Mouse (Mus musculus): ENCODE measurements around the gene Hexb.

The Hexb gene

DNA sequence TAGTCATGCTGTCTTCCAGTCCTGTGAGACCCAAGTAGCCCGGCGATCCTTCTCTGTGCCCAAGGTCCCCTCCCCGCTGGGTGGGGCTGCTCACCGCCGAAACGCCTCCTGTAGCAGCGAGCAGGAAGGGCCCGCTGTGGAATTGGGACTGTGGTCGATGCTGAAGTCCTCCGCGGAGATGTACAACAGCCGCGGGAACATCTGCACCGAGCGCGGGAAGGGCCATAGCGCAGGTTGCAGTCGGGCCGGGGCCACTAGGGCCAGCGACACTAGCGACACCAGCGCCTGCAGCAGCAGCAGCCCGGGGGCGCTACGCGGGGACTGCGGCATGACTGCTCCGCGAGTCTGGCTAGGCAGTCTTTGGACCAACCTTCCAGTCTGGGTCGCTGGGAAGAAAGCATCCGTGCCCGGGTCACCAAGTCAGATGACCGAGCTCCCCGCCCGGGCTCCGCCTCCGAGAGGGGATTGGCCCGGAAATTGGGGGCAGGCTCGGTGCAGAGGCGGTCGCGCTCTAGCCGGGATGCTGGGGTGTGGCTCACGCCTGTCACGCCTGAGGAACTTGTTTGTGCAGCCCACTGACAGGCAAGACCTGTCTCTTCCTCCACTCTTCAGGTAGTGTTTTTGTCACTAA, at the start of gene Hexb:
TSS of gene Hexb (minus strand) at position 426 of the 631 bp plus-strand sequence.
- DNase-seq (ENCODE audit: low read depth, low spot score): peak; percentile 65

DNA sequence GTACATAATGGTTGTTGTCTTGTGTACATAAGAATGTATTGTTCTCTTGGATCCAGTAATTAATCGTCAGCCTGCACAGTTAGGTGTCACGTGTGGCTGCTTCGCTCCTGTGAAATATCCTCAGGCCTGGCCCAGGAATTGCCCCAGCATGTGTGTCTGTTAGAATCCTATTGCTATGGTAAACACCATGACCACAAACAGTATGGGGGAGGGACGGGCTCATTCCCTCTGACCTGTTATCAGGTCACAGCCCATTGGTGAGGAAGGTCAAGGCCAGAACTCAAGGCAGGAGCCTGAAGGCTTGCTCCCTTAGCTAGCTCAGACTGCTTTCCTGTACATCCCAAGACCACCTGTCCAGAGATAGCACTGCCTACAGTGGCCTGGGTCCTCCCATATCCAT, 49.6 kb upstream of the Hexb start:
- DNase-seq (ENCODE audit: low read depth, low spot score): no peak

DNA sequence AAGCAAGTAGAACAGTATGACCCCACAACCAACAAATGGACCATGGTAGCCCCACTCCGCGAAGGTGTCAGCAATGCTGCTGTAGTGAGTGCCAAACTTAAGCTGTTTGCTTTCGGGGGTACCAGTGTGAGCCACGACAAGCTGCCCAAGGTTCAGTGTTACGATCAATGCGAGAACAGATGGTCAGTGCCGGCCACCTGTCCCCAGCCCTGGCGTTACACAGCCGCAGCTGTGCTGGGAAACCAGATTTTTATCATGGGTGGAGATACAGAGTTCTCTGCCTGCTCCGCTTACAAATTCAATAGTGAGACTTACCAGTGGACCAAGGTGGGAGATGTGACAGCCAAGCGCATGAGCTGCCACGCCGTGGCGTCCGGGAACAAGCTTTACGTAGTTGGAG, 48.1 kb upstream of the Hexb start:
- DNase-seq (ENCODE audit: low read depth, low spot score): no peak

DNA sequence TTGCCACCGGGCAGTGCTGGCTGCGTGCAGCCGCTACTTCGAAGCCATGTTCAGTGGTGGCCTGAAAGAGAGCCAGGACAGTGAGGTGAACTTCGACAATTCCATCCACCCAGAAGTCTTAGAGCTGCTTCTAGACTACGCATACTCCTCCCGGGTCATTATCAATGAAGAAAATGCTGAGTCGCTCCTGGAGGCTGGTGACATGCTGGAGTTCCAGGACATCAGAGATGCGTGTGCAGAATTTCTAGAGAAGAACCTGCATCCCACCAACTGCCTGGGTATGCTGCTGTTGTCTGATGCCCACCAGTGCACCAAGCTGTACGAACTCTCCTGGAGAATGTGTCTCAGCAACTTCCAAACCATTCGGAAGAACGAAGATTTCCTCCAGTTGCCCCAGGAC, 47.0 kb upstream of the Hexb start:
- no peak for DNase-seq (ENCODE audit: low read depth, low spot score)

DNA sequence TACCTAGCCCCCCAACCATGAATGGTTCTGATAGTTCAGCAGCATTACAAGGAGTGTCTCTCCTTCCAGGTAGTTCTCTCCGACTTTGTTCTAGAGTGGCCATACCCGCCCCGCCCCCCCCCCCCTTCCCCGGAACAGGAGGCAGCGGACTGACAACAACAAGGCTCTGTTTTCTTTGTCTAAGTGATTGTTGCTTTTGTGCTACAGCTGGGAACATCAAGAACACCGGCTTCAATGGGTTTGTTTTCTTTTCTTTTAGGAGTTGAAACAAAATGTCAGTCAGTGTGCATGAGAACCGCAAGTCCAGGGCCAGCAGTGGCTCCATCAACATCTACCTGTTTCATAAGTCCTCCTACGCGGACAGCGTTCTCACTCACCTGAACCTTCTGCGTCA, 46.6 kb upstream of the Hexb start:
- no peak for DNase-seq (ENCODE audit: low read depth, low spot score)

DNA sequence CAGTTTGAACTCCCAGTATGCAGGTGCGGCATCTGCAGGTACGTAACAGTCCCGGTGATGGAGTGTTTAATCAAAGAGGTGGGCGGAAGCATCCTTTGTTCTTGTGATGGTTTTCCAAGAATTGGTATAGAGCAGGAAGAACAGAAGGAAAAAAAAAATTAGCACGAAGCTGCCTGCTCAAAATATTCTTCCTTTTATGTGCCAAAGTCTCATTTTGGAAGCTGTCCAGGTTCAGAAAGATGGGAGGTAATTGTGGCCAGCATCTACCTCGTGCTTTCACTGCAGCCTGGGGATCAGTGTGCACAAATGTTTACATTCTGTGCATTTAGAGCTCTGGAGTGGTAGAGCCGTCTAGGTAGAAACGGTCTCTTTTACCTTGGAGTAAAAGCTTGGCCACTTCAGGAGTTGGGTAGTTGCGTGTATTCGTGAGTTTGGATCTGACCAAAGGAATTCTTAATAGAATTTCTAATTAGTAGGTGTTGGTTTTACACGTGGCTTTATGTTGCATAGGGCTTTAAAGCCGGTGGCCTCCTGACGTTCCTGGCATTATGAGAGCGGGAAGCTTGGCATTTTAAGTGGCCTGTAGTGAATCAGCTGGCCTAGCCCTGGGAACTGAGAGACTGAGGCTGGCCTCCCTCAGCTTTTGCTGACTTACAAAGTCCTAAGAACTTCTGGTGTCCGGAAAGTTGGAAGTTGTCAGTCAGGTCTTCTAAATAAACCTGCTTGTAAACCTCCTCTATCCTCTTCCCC, 46.0 kb upstream of the Hexb start:
- DNase-seq (ENCODE audit: low read depth, low spot score): no peak

DNA sequence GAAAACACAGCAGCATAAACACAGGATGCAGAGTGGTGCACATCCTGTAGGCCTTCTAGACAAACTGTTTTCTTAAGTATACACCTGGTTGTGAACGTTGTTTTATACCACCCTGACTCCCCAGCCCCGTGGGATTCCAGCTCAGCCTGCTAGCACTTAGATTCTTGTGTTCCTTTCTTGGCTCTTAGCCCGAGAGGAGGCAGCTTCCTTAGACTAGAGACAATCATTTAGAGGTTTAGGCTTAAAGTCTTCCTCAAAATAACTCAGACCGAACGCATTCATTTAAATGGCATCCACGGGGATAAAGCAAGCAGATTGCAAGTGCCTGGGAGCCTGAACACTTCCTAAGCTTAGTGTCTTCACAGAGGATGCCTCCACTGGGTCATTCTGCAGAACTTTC, 44.6 kb upstream of the Hexb start:
- no peak for DNase-seq (ENCODE audit: low read depth, low spot score)

DNA sequence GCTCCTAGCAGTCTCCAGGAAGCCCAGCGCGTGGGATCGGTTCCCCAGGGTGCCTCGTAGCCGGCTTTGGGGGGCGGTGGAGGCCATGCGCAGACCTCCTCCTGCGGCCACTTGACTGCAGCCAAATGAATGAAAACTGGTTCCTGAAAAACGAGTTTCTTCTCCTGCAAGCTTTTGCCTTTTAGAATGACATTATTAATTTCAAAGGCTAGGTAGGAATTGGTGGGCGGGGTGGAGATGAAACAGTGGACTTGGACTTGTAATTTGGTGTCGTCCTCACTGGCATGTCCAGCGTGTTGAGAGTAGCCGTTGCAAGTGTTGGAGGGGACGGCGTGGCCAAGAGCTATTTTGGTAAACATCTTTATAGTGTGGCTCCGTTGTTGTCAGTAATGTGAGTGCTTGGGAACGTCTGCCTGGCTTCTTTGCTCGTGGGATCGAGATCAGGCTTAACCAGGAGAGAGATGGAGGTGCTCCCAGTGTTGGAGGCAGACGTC, 43.7 kb upstream of the Hexb start:
- no peak for DNase-seq (ENCODE audit: low read depth, low spot score)

DNA sequence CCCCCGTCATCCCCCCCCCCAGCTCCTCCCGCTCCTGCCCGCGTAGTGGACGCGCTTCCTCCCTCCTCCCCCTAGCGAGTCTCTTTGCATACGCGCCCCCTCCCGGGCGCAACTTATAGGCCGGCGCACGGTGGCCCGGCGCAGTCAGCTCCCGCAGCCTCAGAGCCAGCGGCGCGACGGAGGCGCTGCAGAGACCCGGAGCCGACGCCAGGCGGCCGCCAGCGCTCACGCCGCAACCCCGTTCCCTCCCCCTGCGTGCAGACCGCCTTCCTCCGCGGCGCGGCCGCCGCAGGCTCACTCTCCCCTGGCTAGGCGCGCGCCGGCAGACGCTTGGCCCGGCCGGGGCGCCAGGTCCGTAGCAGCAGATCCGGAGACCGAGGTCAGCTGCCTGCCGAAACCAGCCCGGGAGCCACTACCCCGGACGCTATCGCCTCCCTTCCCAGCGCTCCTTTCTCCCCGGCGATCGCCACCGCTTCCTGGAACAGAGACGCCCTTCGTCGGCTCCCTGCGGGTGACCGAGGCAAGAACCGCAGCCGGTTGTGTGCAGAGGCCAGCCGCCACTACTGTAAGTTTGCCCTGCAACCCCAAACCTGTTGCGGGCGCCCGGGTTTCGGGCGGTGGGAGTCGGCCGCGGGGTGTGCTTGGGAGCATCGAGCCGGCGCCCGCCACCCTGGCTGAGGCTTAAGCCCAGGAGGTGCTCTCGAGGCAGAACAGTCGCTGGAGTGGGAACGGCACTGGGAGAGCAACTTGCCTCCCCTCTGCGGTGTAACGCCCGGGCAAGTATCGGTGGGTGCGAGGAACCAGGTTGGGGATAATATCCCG, 43.0 kb upstream of the Hexb start, which contains the start of gene Enc1:
TSS of gene Enc1 (plus strand) at position 141 of the 822 bp plus-strand sequence.
- peak; percentile 93 for DNase-seq (ENCODE audit: low read depth, low spot score)

DNA sequence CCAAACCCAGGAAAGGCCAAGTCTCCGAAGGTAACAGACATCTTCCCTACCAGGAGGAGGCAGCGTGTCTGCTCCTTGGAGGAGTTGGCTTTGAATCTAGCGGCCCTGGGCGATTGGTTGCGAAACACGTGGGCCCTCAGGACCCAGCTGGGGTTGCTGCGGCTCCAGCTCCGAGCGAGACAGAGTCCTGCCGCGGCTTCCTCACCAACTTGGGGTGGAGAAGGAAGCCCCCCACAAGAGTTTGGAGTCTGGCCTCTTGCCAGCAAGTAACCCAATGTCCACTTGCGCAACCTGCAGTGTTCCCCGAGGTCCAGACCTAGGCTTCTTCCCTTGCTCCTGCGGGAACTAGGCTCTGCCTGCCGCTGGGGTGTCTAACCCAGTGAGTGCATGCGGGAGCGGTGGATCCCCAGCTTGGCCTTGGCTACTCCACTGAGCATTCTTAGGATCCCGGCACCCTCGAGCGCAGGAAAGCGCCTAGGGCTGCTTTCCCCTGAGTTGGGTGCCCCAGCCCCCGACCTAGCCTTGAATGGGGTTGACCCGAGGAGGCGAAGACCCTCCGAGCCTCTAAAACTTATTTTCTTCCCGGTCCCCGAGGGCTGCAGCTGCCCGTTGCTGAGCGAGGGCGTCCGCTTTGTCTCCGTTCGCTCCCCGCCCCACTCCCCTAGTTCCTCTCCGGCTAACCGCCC, 42.3 kb upstream of the Hexb start:
- DNase-seq (ENCODE audit: low read depth, low spot score): peak; percentile 67

DNA sequence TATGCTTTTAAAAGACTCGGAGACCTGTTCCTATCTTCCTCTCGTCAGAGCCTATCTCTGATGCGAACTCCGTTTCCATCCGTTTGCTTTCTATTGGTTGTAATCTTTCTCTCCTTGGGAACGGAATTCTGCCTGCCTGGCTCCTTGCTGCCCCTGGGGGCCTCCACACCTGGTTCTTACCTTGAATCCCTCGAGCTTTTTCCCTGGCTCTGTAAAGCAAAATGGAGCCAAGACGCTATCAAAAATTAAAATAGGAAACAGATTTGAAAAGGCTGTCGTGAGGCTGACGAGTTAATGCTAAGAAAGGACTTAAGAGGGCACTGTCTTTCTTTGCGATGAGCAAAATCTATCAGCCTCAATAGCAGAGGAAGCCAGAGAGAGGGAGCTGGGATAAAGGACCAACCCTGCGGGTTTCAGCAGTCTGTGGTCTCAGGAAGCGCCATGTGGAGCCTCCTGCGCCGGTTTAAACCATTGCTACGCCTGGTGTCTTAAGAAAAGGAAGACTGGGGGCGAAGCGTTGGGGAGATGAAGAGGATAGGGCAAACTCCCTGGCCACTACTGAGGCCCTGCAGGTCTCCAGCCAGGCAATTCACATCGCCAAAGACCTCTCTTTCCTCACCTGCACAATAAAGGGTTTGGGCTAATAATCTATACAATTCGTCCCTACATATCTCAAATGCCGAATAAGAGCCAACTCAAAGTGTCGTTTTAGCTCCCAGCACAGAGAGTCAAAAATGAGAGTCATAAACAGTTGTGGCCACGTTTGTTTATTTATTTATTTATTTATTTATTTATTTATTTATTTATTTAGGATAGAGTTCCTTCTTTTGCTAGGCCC, 41.4 kb upstream of the Hexb start:
- no peak for DNase-seq (ENCODE audit: low read depth, low spot score)

DNA sequence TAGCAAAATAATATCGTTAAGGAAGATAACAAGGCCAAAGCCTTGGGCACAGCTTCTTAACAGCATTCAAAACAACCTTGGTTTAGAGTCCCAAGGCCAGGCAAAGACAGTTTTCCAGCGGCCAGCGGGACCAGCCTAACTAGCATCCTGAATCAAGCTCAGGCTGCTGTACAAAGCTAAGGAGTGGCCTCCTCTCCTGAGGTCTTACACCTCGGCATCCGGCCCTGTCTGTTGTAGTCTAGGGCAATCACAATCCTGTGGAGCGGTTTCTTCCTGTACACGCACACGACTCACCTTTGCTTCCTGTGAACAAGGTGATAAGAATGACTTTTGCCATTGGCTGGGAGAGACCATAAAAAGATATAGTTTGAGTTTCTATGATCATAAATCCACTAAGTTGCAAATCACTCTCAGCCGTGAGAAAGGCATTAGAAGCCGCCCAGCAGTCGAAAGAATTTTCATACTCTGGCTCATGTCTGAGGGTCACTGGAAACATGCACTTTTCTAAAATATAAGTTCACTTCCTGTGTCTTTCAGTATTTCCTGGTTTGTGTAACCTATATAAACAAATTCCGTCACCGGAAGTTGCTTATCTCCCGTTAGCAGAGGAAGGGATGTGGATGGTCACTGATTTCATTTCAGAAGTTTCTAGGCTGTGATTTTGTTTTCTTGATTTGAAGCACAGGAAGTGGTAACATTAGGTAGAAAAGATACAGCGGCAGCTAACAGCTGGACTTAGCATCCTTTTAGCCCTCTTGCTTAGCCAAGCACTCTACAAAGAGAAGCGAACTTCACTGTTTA, 40.2 kb upstream of the Hexb start:
- no peak for DNase-seq (ENCODE audit: low read depth, low spot score)

DNA sequence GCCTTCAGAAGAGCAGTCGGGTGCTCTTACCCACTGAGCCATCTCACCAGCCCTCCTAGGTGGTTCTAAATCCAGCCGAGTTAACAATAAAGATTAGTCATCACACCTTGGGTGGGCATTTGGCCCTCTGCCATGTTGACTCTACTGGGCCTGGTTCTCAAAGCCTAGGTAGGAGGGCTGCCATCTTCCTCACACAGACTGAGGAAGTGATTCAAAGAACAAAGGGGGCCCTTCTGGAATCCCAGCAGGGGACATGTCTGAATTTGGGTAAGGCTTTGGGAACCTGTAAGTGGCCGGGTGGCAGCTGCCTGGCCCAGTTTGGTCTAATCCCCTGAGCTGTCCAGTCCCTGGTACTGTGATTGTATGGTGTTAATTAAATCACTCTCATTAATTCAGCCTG, 39.5 kb upstream of the Hexb start:
- no peak for DNase-seq (ENCODE audit: low read depth, low spot score)

DNA sequence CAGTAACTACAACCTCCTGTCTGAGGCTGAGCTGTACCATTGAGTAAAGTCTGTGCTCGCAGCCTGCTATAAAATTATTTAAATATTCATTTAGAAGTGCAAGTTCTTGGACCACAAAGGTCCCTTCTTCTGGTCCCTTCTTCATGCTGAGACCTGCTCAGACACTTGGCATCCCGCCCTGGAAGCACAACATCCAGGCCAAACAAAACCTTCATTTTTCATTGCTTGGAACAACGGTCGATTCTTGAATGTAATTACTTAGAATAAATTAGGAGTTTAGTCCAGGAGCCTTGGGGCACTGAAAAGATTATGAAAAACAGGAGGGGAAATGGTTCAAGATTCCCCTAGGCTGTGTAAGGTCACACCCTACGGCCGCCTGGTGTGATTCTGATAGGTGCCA, 37.8 kb upstream of the Hexb start:
- no peak for DNase-seq (ENCODE audit: low read depth, low spot score)

DNA sequence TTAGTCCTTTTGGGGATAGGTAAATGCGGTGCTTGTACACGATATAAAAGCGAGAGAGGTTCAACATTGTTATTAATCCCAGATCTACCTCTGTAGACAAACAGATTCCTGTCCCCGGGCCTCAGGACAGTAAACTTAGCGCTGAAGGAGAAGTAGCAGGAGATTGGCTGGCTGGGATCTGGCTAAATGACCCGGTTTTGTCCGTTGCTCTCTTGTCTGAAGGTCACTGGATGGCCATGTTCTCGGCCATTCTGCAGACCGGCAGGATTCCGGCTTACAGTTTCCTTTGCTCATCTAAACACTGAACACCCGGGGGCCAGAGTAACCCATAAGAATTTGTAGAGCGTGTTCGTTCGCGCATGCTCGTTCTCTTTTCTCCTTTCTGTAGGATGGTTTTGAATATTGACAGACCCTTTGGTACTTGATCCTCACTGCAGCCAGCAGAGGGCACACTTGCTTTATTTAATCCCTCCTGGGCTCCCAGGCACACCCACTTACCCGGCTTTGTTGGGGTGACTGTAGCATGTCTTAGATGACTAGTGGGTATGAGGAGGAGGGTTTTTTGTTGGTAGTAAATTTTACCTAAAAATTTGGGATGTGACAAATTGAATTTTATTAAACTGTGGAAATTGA, 36.7 kb upstream of the Hexb start:
- peak; percentile 84 for DNase-seq (ENCODE audit: low read depth, low spot score)

DNA sequence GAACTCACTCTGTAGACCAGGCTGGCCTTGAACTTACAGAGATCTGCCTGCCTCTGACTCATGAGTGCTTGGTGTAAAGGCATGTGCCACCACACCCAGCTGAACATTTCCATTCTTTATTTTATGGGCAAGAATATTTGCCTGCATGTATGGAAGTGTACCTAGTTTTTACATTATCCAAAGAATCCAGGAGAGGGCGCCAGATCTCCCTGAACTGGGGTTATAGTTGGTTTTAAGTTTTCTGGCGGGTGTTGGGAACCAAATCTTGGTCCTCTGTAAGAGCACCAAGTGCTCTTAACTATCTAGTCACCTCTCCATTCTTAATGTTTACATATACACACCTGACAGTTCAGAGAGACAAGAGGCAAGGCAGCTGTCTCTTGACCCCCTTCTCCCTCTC, 34.9 kb upstream of the Hexb start:
- DNase-seq (ENCODE audit: low read depth, low spot score): no peak

DNA sequence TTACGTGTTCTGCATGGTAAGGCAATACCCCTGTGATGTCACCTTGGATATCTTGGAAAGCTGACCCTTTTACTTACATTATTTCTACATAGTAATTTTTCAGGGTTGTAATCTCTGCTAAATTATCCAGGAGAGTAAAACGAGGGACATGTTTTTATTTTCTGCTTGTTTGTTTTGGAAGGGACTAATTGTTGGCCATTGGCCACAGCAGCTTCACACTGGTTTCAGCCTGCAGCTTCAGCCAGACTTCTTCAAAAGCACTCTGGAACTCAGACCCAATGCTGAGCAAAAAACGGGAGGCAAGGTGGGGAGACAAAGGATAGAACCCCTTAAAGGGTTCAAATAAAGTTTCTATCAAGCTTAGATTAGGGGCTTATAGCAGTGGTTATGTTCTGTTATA, 31.9 kb upstream of the Hexb start:
- no peak for DNase-seq (ENCODE audit: low read depth, low spot score)

DNA sequence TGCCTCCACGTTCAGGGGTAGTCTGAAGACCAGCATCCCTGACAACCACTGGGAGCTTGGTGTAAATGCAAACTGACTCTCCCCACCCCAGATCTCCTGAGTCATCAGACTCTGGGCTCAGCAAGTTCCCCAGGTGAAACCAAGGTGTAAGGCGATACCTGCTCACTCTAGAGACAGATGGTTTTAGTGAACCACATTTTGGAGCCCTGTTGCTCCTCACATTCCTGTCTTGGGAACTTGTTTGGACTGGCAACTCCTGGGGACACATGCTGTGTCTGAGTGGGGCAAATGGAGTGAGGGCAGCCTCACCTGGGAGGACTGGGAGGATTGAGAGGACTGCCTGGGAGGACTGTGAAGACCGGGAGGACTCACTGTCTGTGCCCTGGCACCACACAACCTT, 29.6 kb upstream of the Hexb start:
- no peak for DNase-seq (ENCODE audit: low read depth, low spot score)

DNA sequence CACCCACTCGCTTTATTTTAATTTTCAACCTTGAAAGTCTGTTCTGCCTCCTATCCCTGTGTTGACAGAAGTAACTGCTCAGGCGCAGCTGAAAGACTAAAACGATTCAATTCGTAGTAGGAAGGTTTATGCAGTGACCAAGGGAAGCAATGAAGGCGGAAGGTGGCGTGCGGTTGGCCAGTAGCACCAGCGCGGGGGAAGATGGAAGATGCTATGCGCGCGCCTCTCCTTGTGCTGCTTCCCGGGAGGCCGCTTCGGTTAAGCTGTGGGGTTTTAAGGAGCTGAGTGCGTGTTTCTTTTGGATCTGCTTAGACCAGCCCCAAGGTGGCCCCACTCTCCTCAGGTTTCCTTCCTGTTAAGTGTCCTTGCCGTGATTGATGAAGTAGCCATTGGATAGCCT, 27.0 kb upstream of the Hexb start:
- no peak for DNase-seq (ENCODE audit: low read depth, low spot score)
